Mouse (Mus musculus): ENCODE measurements around the gene Hspb1.

Hspb1 gene

GRCm38 (mm10) chr5:135911633-135912220 is 24.0 kb downstream of the Hspb1 start:
- no peak for DNase-seq (ENCODE audit: low read depth, low spot score)
- Histone ChIP-seq H3K27me3 (ENCODE audit: control insufficient read depth, insufficient read depth, low read length, poor library complexity, severe bottlenecking) (no peaks in the 10 kb centered on the region), H3K36me3 (ENCODE audit: control insufficient read depth, insufficient read depth, low read length, poor library complexity, severe bottlenecking) (peaks cover 13% of the 10 kb centered on the region)

- H3K27me3 ChIP-seq (ENCODE audit: control insufficient read depth, insufficient read depth, low read length, poor library complexity, severe bottlenecking), result no peaks in the 10 kb centered on the region
- peaks cover 13% of the 10 kb centered on the region for H3K36me3 ChIP-seq (ENCODE audit: control insufficient read depth, insufficient read depth, low read length, poor library complexity, severe bottlenecking)
- no peak for DNase-seq (ENCODE audit: low read depth, low spot score)
These were observed 25.5 kb downstream of the Hspb1 start for GRCm38 (mm10) chr5:135913201-135913600.

GRCm38 (mm10) chr5:135914156-135914555 is 26.4 kb downstream of the Hspb1 start:
- Histone ChIP-seq H3K27me3 (ENCODE audit: control insufficient read depth, insufficient read depth, low read length, poor library complexity, severe bottlenecking) (no peaks in the 10 kb centered on the region), H3K36me3 (ENCODE audit: control insufficient read depth, insufficient read depth, low read length, poor library complexity, severe bottlenecking) (peaks cover 12% of the 10 kb centered on the region)
- DNase-seq (ENCODE audit: low read depth, low spot score), result no peak

GRCm38 (mm10) chr5:135916051-135916565 is 28.4 kb downstream of the Hspb1 start:
- peaks cover 3% of the 10 kb centered on the region; the same call in 1 of the 2 replicates for H3K36me3 ChIP-seq (ENCODE audit: control insufficient read depth, insufficient read depth, low read length, poor library complexity, severe bottlenecking)
- DNase-seq (ENCODE audit: low read depth, low spot score), result no peak
- no peaks in the 10 kb centered on the region for H3K27me3 ChIP-seq (ENCODE audit: control insufficient read depth, insufficient read depth, low read length, poor library complexity, severe bottlenecking)

- DNase-seq (ENCODE audit: low read depth, low spot score), result no peak
- Histone ChIP-seq H3K36me3 (ENCODE audit: control insufficient read depth, insufficient read depth, low read length, poor library complexity, severe bottlenecking) (peaks cover 3% of the 10 kb centered on the region; the same call in 1 of the 2 replicates), H3K27me3 (ENCODE audit: control insufficient read depth, insufficient read depth, low read length, poor library complexity, severe bottlenecking) (no peaks in the 10 kb centered on the region)
These were observed 28.9 kb downstream of the Hspb1 start for GRCm38 (mm10) chr5:135916601-135917000.

- DNase-seq (ENCODE audit: low read depth, low spot score), result peak; percentile 36
- peaks cover 6% of the 10 kb centered on the region; the same call in 1 of the 2 replicates for H3K36me3 ChIP-seq (ENCODE audit: control insufficient read depth, insufficient read depth, low read length, poor library complexity, severe bottlenecking)
- no peaks in the 10 kb centered on the region for H3K27me3 ChIP-seq (ENCODE audit: control insufficient read depth, insufficient read depth, low read length, poor library complexity, severe bottlenecking)
These were observed 29.8 kb downstream of the Hspb1 start for GRCm38 (mm10) chr5:135917327-135918058.

GRCm38 (mm10) chr5:135918059-135918437 is 30.3 kb downstream of the Hspb1 start:
- peaks cover 7% of the 10 kb centered on the region; the same call in 1 of the 2 replicates for H3K36me3 ChIP-seq (ENCODE audit: control insufficient read depth, insufficient read depth, low read length, poor library complexity, severe bottlenecking)
- H3K27me3 ChIP-seq (ENCODE audit: control insufficient read depth, insufficient read depth, low read length, poor library complexity, severe bottlenecking), result no peaks in the 10 kb centered on the region

GRCm38 (mm10) chr5:135918593-135918992 is 30.9 kb downstream of the Hspb1 start:
- DNase-seq (ENCODE audit: low read depth, low spot score), result no peak
- H3K27me3 ChIP-seq (ENCODE audit: control insufficient read depth, insufficient read depth, low read length, poor library complexity, severe bottlenecking), result no peaks in the 10 kb centered on the region
- H3K36me3 ChIP-seq (ENCODE audit: control insufficient read depth, insufficient read depth, low read length, poor library complexity, severe bottlenecking), result peaks cover 7% of the 10 kb centered on the region; the same call in 1 of the 2 replicates

More at GRCm38 (mm10) chr5:135918059-135918437, 30.3 kb downstream of the Hspb1 start:
- DNase-seq (ENCODE audit: low read depth, low spot score), result no peak

- Histone ChIP-seq H3K36me3 (ENCODE audit: control insufficient read depth, insufficient read depth, low read length, poor library complexity, severe bottlenecking) (peaks cover 7% of the 10 kb centered on the region; the same call in 1 of the 2 replicates), H3K27me3 (ENCODE audit: control insufficient read depth, insufficient read depth, low read length, poor library complexity, severe bottlenecking) (no peaks in the 10 kb centered on the region)
- DNase-seq (ENCODE audit: low read depth, low spot score), result no peak
These were observed 32.2 kb downstream of the Hspb1 start for GRCm38 (mm10) chr5:135919902-135920301.

GRCm38 (mm10) chr5:135923901-135924300 is 36.2 kb downstream of the Hspb1 start:
- H3K36me3 ChIP-seq (ENCODE audit: control insufficient read depth, insufficient read depth, low read length, poor library complexity, severe bottlenecking), result peaks cover 8% of the 10 kb centered on the region; the same call in 1 of the 2 replicates
- H3K27me3 ChIP-seq (ENCODE audit: control insufficient read depth, insufficient read depth, low read length, poor library complexity, severe bottlenecking), result no peaks in the 10 kb centered on the region
- DNase-seq (ENCODE audit: low read depth, low spot score), result no peak

GRCm38 (mm10) chr5:135929685-135930424 is 42.1 kb downstream of the Hspb1 start:
- Histone ChIP-seq H3K36me3 (ENCODE audit: control insufficient read depth, insufficient read depth, low read length, poor library complexity, severe bottlenecking) (peaks cover 5% of the 10 kb centered on the region; the same call in 1 of the 2 replicates), H3K27me3 (ENCODE audit: control insufficient read depth, insufficient read depth, low read length, poor library complexity, severe bottlenecking) (no peaks in the 10 kb centered on the region)
- DNase-seq (ENCODE audit: low read depth, low spot score), result no peak

GRCm38 (mm10) chr5:135931526-135931925 is 43.8 kb downstream of the Hspb1 start:
- no peak for DNase-seq (ENCODE audit: low read depth, low spot score)
- Histone ChIP-seq H3K36me3 (ENCODE audit: control insufficient read depth, insufficient read depth, low read length, poor library complexity, severe bottlenecking) (peaks cover 5% of the 10 kb centered on the region; the same call in 1 of the 2 replicates), H3K27me3 (ENCODE audit: control insufficient read depth, insufficient read depth, low read length, poor library complexity, severe bottlenecking) (no peaks in the 10 kb centered on the region)

- Histone ChIP-seq H3K36me3 (ENCODE audit: control insufficient read depth, insufficient read depth, low read length, poor library complexity, severe bottlenecking) (peaks cover 5% of the 10 kb centered on the region; the same call in 1 of the 2 replicates), H3K27me3 (ENCODE audit: control insufficient read depth, insufficient read depth, low read length, poor library complexity, severe bottlenecking) (no peaks in the 10 kb centered on the region)
- peak; percentile 38 for DNase-seq (ENCODE audit: low read depth, low spot score)
These were observed 44.6 kb downstream of the Hspb1 start for GRCm38 (mm10) chr5:135932359-135932758.

GRCm38 (mm10) chr5:135933222-135933899 is 45.6 kb downstream of the Hspb1 start:
- Histone ChIP-seq H3K36me3 (ENCODE audit: control insufficient read depth, insufficient read depth, low read length, poor library complexity, severe bottlenecking) (peaks cover 5% of the 10 kb centered on the region; the same call in 1 of the 2 replicates), H3K27me3 (ENCODE audit: control insufficient read depth, insufficient read depth, low read length, poor library complexity, severe bottlenecking) (no peaks in the 10 kb centered on the region)
- no peak for DNase-seq (ENCODE audit: low read depth, low spot score)
